Mouse (Mus musculus): ENCODE measurements around the gene Batf2.

DNA sequence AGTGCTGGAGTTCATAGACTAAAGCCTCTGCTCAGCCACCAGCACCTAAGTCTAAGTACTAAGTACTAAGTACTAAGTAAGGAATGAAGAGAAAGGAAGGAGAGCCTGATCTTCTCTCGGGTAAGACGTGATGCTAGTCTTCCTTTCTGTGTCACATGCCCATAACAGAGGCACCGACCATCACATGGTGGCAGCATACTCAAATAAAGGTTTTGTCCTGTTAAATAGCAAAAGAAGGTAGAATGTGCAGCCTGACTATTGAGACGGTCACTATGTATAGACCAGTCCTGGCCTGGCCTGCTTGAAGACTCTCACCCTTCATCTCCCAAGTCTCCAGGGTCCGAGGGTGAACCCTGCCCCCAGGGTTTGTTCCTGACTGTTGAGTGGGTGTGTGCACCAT lies 4.1 kb downstream of the Batf2 start:
- TF ChIP-seq CTCF (IDR thresholded peaks at IDR 0.05; ENCODE audit: low read depth), result no peak
- no peak for TF ChIP-seq EP300 (IDR thresholded peaks at IDR 0.05; ENCODE audit: low read depth)

Measured in heart, postnatal 0 days (tissue).